13 mouse cellular contexts compared by ENCODE assay signal in the genomic region with DNA sequence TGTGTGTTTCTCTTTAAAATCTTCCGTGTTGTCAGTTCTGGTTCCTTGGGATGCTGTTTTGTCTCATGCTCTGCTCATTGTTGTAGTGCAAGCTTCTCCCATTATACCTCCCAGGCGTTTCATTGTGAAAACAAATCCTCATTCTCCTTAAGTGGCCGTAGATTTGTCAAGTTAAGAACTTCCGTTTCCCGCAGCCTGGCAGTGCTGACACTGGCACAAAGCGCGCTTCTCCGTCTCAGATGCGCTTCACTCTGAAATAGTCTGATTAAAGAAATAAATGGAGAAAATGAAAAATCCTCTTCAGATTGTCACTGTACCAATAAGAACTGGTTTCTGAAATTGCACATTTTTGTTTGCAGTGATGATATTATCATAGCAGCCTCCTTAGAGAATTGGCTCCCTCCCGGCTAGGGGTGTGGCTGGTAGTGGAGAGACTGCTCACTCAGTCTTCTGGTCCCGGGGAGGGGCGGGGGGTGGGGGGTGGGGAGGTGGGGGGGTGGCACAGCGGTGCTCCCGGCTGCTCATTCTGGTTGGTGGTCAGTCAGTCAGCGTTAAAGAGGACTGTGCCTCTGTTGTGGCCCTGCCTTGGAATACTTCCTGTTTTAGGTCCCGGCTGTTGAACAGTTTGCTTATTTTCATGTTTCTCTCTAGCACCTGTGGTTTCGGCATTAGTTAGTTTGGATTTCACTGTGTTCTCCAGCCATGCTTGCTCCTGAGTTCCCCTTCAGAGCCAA. TPM values are rescaled to one million over a fixed set of nuclear protein-coding genes. Genes with fewer than 3 reads are reported as not detected.
A peak's percentile ranks its signal among the peaks of the same experiment; 100 is the strongest.
DNase-seq lines count a peak whose midpoint lies in the region; ATAC-seq and TF ChIP-seq lines count a peak whose summit lies in the region.
"Had no signal": no experiment of that assay in that cellular context is flagged by ENCODE, and none has a peak within 500 bp of the region (broad histone marks: within the 10 kb centered on the region; RNA-seq: fewer than 3 reads in every experiment).

No protein-coding gene starts in this region.

- 0 out of 2 replicates have a peak, but pooled peaks have one; percentile 50 for ATAC-seq in frontal cortex, adult (ENCODE audit: low TSS enrichment)
- ATAC-seq in hindbrain, postnatal 0 days: 0 out of 2 replicates have a peak, but pooled peaks have one; percentile 35
- no peak for ATAC-seq in kidney, embryonic 16.5 days (ENCODE audit: low FRiP score, low TSS enrichment)
- ATAC-seq: intestine, embryonic 15.5 days had no signal

- no peaks in the 10 kb centered on the region for H3K27me3 ChIP-seq in hindbrain, postnatal 0 days (ENCODE audit: insufficient read depth, low read length)
- no peaks in the 10 kb centered on the region for H3K27me3 ChIP-seq in kidney, embryonic 16.5 days (ENCODE audit: insufficient read depth, low read length)
- H3K27me3 ChIP-seq: intestine, embryonic 15.5 days; limb, embryonic 12.5 days had no signal

- DNase-seq in frontal cortex, postnatal 10 days (ENCODE audit: low spot score in 2 of 2): no peak
- DNase-seq in retina, postnatal 1 day: peak; percentile 20
- no peak for DNase-seq in retina, embryonic 14.5 days (ENCODE audit: low spot score)
- peak; percentile 48 for DNase-seq in hindbrain, postnatal 0 days (ENCODE audit: low spot score)
- DNase-seq in right cerebral cortex, postnatal 36 days (ENCODE audit: low spot score in 2 of 2): no peak
- no peak for DNase-seq in right cerebral cortex, postnatal 10 days (ENCODE audit: low spot score in 2 of 2)
- DNase-seq: right cerebral cortex, postnatal 14 days had no signal

- 23% methylated on average over 17 of the region's 17 CpGs for WGBS in hindbrain, postnatal 0 days
- 69% methylated on average over 17 of the region's 17 CpGs for WGBS in kidney, embryonic 16.5 days

- peak overlapping the region; percentile 33 for H3K4me2 ChIP-seq in hindbrain, postnatal 0 days (ENCODE audit: low read depth, low read length)
- H3K4me2 ChIP-seq in kidney, embryonic 16.5 days (replicated peaks; ENCODE audit: low read depth, low read length): no peak overlapping the region
- H3K4me2 ChIP-seq: intestine, embryonic 15.5 days; limb, embryonic 12.5 days had no signal

- no peak overlapping the region for H3K4me3 ChIP-seq in hindbrain, postnatal 0 days (ENCODE audit: low read length)
- H3K4me3 ChIP-seq in kidney, embryonic 16.5 days (ENCODE audit: low read length): no peak overlapping the region
- H3K4me3 ChIP-seq: heart, embryonic 10.5 days; intestine, embryonic 15.5 days; limb, embryonic 12.5 days had no signal

- H3K9ac ChIP-seq in hindbrain, postnatal 0 days (replicated peaks; ENCODE audit: low read length): no peak overlapping the region
- H3K9ac ChIP-seq in kidney, embryonic 16.5 days (replicated peaks; ENCODE audit: low read length): no peak overlapping the region
- H3K9ac ChIP-seq: intestine, embryonic 15.5 days; limb, embryonic 12.5 days had no signal

- no peaks in the 10 kb centered on the region for H3K9me3 ChIP-seq in hindbrain, postnatal 0 days (ENCODE audit: low read length)
- no peaks in the 10 kb centered on the region for H3K9me3 ChIP-seq in kidney, embryonic 16.5 days (ENCODE audit: low read length)
- H3K9me3 ChIP-seq: heart, embryonic 10.5 days; intestine, embryonic 15.5 days; limb, embryonic 12.5 days had no signal

- peaks cover 6% of the 10 kb centered on the region; the same call in 1 of the 2 replicates for H3K36me3 ChIP-seq in hindbrain, postnatal 0 days (ENCODE audit: insufficient read depth, low read length)
- H3K36me3 ChIP-seq in kidney, embryonic 16.5 days (ENCODE audit: insufficient read depth, low read length): peaks cover 42% of the 10 kb centered on the region

- H3K27ac ChIP-seq in hindbrain, postnatal 0 days: no peak overlapping the region
- H3K27ac ChIP-seq in kidney, embryonic 16.5 days (ENCODE audit: low read length): no peak overlapping the region
- H3K27ac ChIP-seq: heart, embryonic 10.5 days; intestine, embryonic 15.5 days; limb, embryonic 12.5 days; stomach, postnatal 0 days had no signal

- H3K4me1 ChIP-seq in hindbrain, postnatal 0 days (ENCODE audit: insufficient read depth, low read length): 0 out of 2 replicates have a peak, but pooled peaks cover 3% of the 10 kb centered on the region
- H3K4me1 ChIP-seq in kidney, embryonic 16.5 days (ENCODE audit: insufficient read depth, low read length): no peaks in the 10 kb centered on the region
- H3K4me1 ChIP-seq: heart, embryonic 10.5 days; limb, embryonic 12.5 days had no signal

- TF ChIP-seq CTCF in hindbrain, postnatal 0 days (IDR thresholded peaks at IDR 0.05; ENCODE audit: low read depth): no peak

RNA-seq across cellular contexts. Expression of a gene that starts 39.9 kb away (rescaled TPM):
- total RNA-seq in hindbrain, postnatal 0 days (2014; rRNA removed): 0.89 and 1.1 TPM in 2 replicates
- polyA plus RNA-seq in hindbrain, postnatal 0 days (2015; fragmentation: Nextera tagmentation; extraction: Ambion mirVana): 0.66 and 0.68 TPM in 2 replicates
- 0.95 and 1.3 TPM in 2 replicates for polyA plus RNA-seq in kidney, embryonic 16.5 days (2015; fragmentation: Nextera tagmentation; extraction: Ambion mirVana)
- polyA plus RNA-seq: heart, embryonic 10.5 days had no signal

Comparison
In these comparisons a context has a peak if more than half of its experiments do, and no peak if none do; other contexts are left out.
1. DNase-seq: peak in retina, postnatal 1 day (single experiment) and hindbrain, postnatal 0 days (single experiment); none in frontal cortex, postnatal 10 days (0 of 2), retina, embryonic 14.5 days (single experiment), right cerebral cortex, postnatal 36 days (0 of 2) and right cerebral cortex, postnatal 10 days (0 of 2).